20 mouse cellular contexts compared by ENCODE assay signal in genomic region chr19:42723302-42723701, GRCm38 (mm10). TPM values are rescaled to one million over a fixed set of nuclear protein-coding genes. Genes with fewer than 3 reads are reported as not detected.
DNase-seq lines count a peak whose midpoint lies in the region; ATAC-seq and TF ChIP-seq lines count a peak whose summit lies in the region.
"Had no signal": no experiment of that assay in that cellular context is flagged by ENCODE, and none has a peak within 500 bp of the region (broad histone marks: within the 10 kb centered on the region; RNA-seq: fewer than 3 reads in every experiment).

No protein-coding gene starts in this region.

- TF ChIP-seq EP300 in liver, embryonic 14.5 days (IDR thresholded peaks at IDR 0.05; ENCODE audit: low read depth), result no peak
- TF ChIP-seq EP300 in CH12.LX (IDR thresholded peaks at IDR 0.05; ENCODE audit: low read length), result no peak

- no peak for DNase-seq in kidney, adult 2 months
- DNase-seq in kidney, postnatal 36 days, result no peak
- DNase-seq in liver, embryonic 14.5 days (ENCODE audit: low read depth in 3 of 3, low spot score in 3 of 3), result no peak
- no peak for DNase-seq in CH12.LX (ENCODE audit: extremely low read depth)
- no peak for DNase-seq in limb, embryonic 10.5 days (ENCODE audit: low spot score)
- no peak for DNase-seq in yolk sac, embryonic 10.5 days (ENCODE audit: low spot score)
- DNase-seq in forebrain, embryonic 10.5 days (ENCODE audit: extremely low spot score, low spot score), result no peak
- DNase-seq: cerebellum, adult 18-20 months; gastrocnemius, adult 2 months; heart, adult 11 months; left cerebral cortex, postnatal 4 days; lung, adult 18-20 months; right cerebral cortex, adult 18-20 months; thymus, postnatal 36 days had no signal

- no peak for ATAC-seq in liver, embryonic 14.5 days (ENCODE audit: insufficient read depth)
- no peak for ATAC-seq in liver, embryonic 12.5 days
- ATAC-seq: midbrain, embryonic 13.5 days had no signal

- in situ Hi-C loops in CH12.LX (cut with MboI; ENCODE audit: low pct_ligation_motif_present, low pct_unique_long_range_greater_than_20kb, low sequenced_read_pairs), result no loop called here

- peak; percentile 29 for TF ChIP-seq RAD21 in CH12.LX (IDR thresholded peaks at IDR 0.05; ENCODE audit: low read depth, low read length)

- no peak overlapping the region for H3K4me2 ChIP-seq in liver, embryonic 14.5 days (ENCODE audit: low read depth)
- no peak overlapping the region for H3K4me2 ChIP-seq in liver, embryonic 12.5 days
- no peak overlapping the region for H3K4me2 ChIP-seq in CH12.LX (ENCODE audit: insufficient read depth, low read depth, poor library complexity, severe bottlenecking)
- H3K4me2 ChIP-seq: heart, embryonic 13.5 days; hindbrain, embryonic 15.5 days; midbrain, embryonic 13.5 days; neural tube, embryonic 13.5 days had no signal

- dilution Hi-C loops in CH12.LX (cut with MboI; ENCODE audit: extremely low pct_ligation_motif_present, extremely low pct_unique_long_range_greater_than_20kb, low sequenced_read_pairs), result no loop called here

- H3K79me2 ChIP-seq in CH12.LX (replicated peaks; ENCODE audit: control insufficient read depth, extremely low read depth, insufficient read depth, poor library complexity, severe bottlenecking), result no peaks in the 10 kb centered on the region

- no peaks in the 10 kb centered on the region for H3K36me3 ChIP-seq in kidney, adult 2 months (ENCODE audit: control insufficient read depth, insufficient read depth, low read length)
- H3K36me3 ChIP-seq in liver, embryonic 14.5 days (replicated peaks; ENCODE audit: control insufficient read depth, insufficient read depth, low read depth), result no peaks in the 10 kb centered on the region
- H3K36me3 ChIP-seq in liver, embryonic 12.5 days, result no peaks in the 10 kb centered on the region
- no peaks in the 10 kb centered on the region for H3K36me3 ChIP-seq in CH12.LX (replicated peaks in 1 of 2; ENCODE audit: control insufficient read depth in 1 of 2, insufficient read depth in 1 of 2, low read length in 1 of 2)
- H3K36me3 ChIP-seq in limb, embryonic 10.5 days, result no peaks in the 10 kb centered on the region
- H3K36me3 ChIP-seq in forebrain, embryonic 10.5 days (replicated peaks), result no peaks in the 10 kb centered on the region
- H3K36me3 ChIP-seq: heart, embryonic 13.5 days; hindbrain, embryonic 15.5 days; midbrain, embryonic 13.5 days; neural tube, embryonic 13.5 days had no signal

- no peaks in the 10 kb centered on the region for H3K9me3 ChIP-seq in liver, embryonic 14.5 days (ENCODE audit: control insufficient read depth, low read length)
- H3K9me3 ChIP-seq in liver, embryonic 12.5 days (replicated peaks), result no peaks in the 10 kb centered on the region
- H3K9me3 ChIP-seq in CH12.LX (replicated peaks; ENCODE audit: low read length), result no peaks in the 10 kb centered on the region
- H3K9me3 ChIP-seq in limb, embryonic 10.5 days (replicated peaks), result no peaks in the 10 kb centered on the region
- no peaks in the 10 kb centered on the region for H3K9me3 ChIP-seq in forebrain, embryonic 10.5 days
- H3K9me3 ChIP-seq: heart, embryonic 13.5 days; hindbrain, embryonic 15.5 days; midbrain, embryonic 13.5 days; neural tube, embryonic 13.5 days had no signal

- H3K9ac ChIP-seq in liver, embryonic 14.5 days (replicated peaks), result no peak overlapping the region
- no peak overlapping the region for H3K9ac ChIP-seq in liver, embryonic 12.5 days
- H3K9ac ChIP-seq in CH12.LX (ENCODE audit: insufficient read depth, low read depth), result no peak overlapping the region
- H3K9ac ChIP-seq: heart, embryonic 13.5 days; hindbrain, embryonic 15.5 days; midbrain, embryonic 13.5 days; neural tube, embryonic 13.5 days had no signal

- 0 out of 2 replicates have a peak, but pooled peaks have one; percentile 12 for TF ChIP-seq CTCF in kidney, adult 2 months (conservative IDR thresholded peaks at IDR 0.05; ENCODE audit: insufficient read depth, insufficient read length, low read depth, low read length)
- TF ChIP-seq CTCF in liver, embryonic 14.5 days (IDR thresholded peaks at IDR 0.05; ENCODE audit: low read depth), result peak; percentile 31; the same call in 1 of the 2 replicates
- TF ChIP-seq CTCF in CH12.LX (conservative IDR thresholded peaks at IDR 0.05 in 1 of 2, IDR thresholded peaks at IDR 0.05 in 1 of 2; ENCODE audit: low read depth in 2 of 2, low read length in 2 of 2), result peak in 1 of 2 experiments; percentile 32; a peak in 2 of 4 replicates

- H3K4me3 ChIP-seq in kidney, adult 2 months (ENCODE audit: insufficient read depth, low read depth, low read length), result no peak overlapping the region
- H3K4me3 ChIP-seq in liver, embryonic 14.5 days (ENCODE audit: insufficient read depth in 1 of 2, low read depth in 2 of 2, low read length in 2 of 2), result no peak overlapping the region
- no peak overlapping the region for H3K4me3 ChIP-seq in liver, embryonic 12.5 days
- no peak overlapping the region for H3K4me3 ChIP-seq in CH12.LX (replicated peaks in 1 of 3; ENCODE audit: low read depth in 2 of 3, low read length in 2 of 3, poor library complexity in 1 of 3)
- no peak overlapping the region for H3K4me3 ChIP-seq in limb, embryonic 10.5 days
- no peak overlapping the region for H3K4me3 ChIP-seq in forebrain, embryonic 10.5 days
- H3K4me3 ChIP-seq: gastrocnemius, adult 2 months; heart, embryonic 13.5 days; hindbrain, embryonic 15.5 days; left cerebral cortex, adult 2 months; midbrain, embryonic 13.5 days; neural tube, embryonic 13.5 days had no signal

- no peak overlapping the region for H3K27ac ChIP-seq in kidney, adult 2 months (ENCODE audit: insufficient read depth, low read depth, low read length)
- H3K27ac ChIP-seq in liver, embryonic 14.5 days, result no peak overlapping the region
- H3K27ac ChIP-seq in liver, embryonic 12.5 days, result no peak overlapping the region
- H3K27ac ChIP-seq in CH12.LX (ENCODE audit: insufficient read depth, low read depth), result no peak overlapping the region
- peak overlapping the region; percentile 47 for H3K27ac ChIP-seq in limb, embryonic 10.5 days
- no peak overlapping the region for H3K27ac ChIP-seq in forebrain, embryonic 10.5 days
- H3K27ac ChIP-seq: gastrocnemius, adult 2 months; heart, embryonic 13.5 days; hindbrain, embryonic 15.5 days; left cerebral cortex, adult 2 months; midbrain, embryonic 13.5 days; neural tube, embryonic 13.5 days had no signal

- no peaks in the 10 kb centered on the region for H3K4me1 ChIP-seq in kidney, adult 2 months (ENCODE audit: control insufficient read depth, insufficient read depth, low read length)
- H3K4me1 ChIP-seq in liver, embryonic 14.5 days (replicated peaks; ENCODE audit: control insufficient read depth in 2 of 2, insufficient read depth in 2 of 2, low read length in 1 of 2), result no peaks in the 10 kb centered on the region; a peak in 1 of 4 replicates
- H3K4me1 ChIP-seq in liver, embryonic 12.5 days, result peaks cover 4% of the 10 kb centered on the region; the same call in 1 of the 2 replicates
- H3K4me1 ChIP-seq in CH12.LX (ENCODE audit: control insufficient read depth in 1 of 2, insufficient read depth in 2 of 2), result no peaks in the 10 kb centered on the region; a peak in 1 of 4 replicates
- peaks cover 71% of the 10 kb centered on the region for H3K4me1 ChIP-seq in limb, embryonic 10.5 days
- peaks cover 16% of the 10 kb centered on the region for H3K4me1 ChIP-seq in forebrain, embryonic 10.5 days
- H3K4me1 ChIP-seq: hindbrain, embryonic 15.5 days; midbrain, embryonic 13.5 days had no signal

- 71% methylated on average over 6 of the region's 6 CpGs for WGBS in kidney, adult 2 months
- 55% methylated on average over 6 of the region's 6 CpGs for WGBS in liver, embryonic 14.5 days (ENCODE audit: insufficient replicate concordance)
- WGBS in liver, embryonic 12.5 days (ENCODE audit: insufficient replicate concordance), result 67% methylated on average over 6 of the region's 6 CpGs
- 76% methylated on average over 6 of the region's 6 CpGs for WGBS in limb, embryonic 10.5 days
- 79% methylated on average over 6 of the region's 6 CpGs for WGBS in forebrain, embryonic 10.5 days

- no peaks in the 10 kb centered on the region for H3K27me3 ChIP-seq in kidney, adult 2 months (replicated peaks; ENCODE audit: control insufficient read depth, insufficient read depth, low read length)
- no peaks in the 10 kb centered on the region for H3K27me3 ChIP-seq in liver, embryonic 14.5 days (ENCODE audit: control insufficient read depth, insufficient read depth, low read length)
- no peaks in the 10 kb centered on the region for H3K27me3 ChIP-seq in liver, embryonic 12.5 days (replicated peaks)
- peaks cover 17% of the 10 kb centered on the region for H3K27me3 ChIP-seq in CH12.LX (replicated peaks)
- peaks cover 6% of the 10 kb centered on the region; the same call in 1 of the 2 replicates for H3K27me3 ChIP-seq in limb, embryonic 10.5 days (ENCODE audit: low read depth, poor library complexity, severe bottlenecking)
- peaks cover 28% of the 10 kb centered on the region for H3K27me3 ChIP-seq in forebrain, embryonic 10.5 days (ENCODE audit: poor library complexity, severe bottlenecking)
- H3K27me3 ChIP-seq: heart, embryonic 13.5 days; hindbrain, embryonic 15.5 days; midbrain, embryonic 13.5 days had no signal

- no peak for TF ChIP-seq POLR2A in kidney, adult 2 months (IDR thresholded peaks at IDR 0.05; ENCODE audit: low read depth, low read length)
- no peak for TF ChIP-seq POLR2A in CH12.LX (IDR thresholded peaks at IDR 0.05; ENCODE audit: low read depth, low read length)

RNA-seq across cellular contexts. Expression of gene Pyroxd2, which starts 29.3 kb away (rescaled TPM):
- polyA plus RNA-seq in kidney, adult 2 months (2012; rRNA removed), result 68.9 and 74.1 TPM in 2 replicates
- 2.8 and 3.2 TPM in 2 replicates for polyA plus RNA-seq in liver, embryonic 14.5 days (2012; rRNA removed)
- 1.4 and 2.0 TPM in 2 replicates for polyA plus RNA-seq in liver, embryonic 14.5 days (2014; fragmentation: Nextera tagmentation; extraction: Ambion mirVana)
- polyA plus RNA-seq in liver, embryonic 12.5 days (2016; fragmentation: Nextera tagmentation; extraction: Ambion mirVana), result 1.3 and 1.5 TPM in 2 replicates
- not detected in 2 replicates for total RNA-seq in CH12.LX (2012; rRNA removed)
- total RNA-seq in CH12.LX (2014; rRNA removed), result 0.18 TPM in 1 of 2 replicates, not detected in the other
- polyA plus RNA-seq in CH12.LX (2012; ENCODE audit: insufficient read length, low read depth), result 0.10 TPM in 1 of 2 replicates, not detected in the other
- 0.30 and 0.74 TPM in 2 replicates for polyA plus RNA-seq in limb, embryonic 10.5 days (2016; fragmentation: Nextera tagmentation; extraction: Ambion mirVana)
- polyA plus RNA-seq in forebrain, embryonic 10.5 days (2016; fragmentation: Nextera tagmentation; extraction: Ambion mirVana), result 0.29 and 0.63 TPM in 2 replicates

RNA-seq across cellular contexts. Expression of gene Hps1, which starts 56.5 kb away (rescaled TPM):
- polyA plus RNA-seq in kidney, adult 2 months (2012; rRNA removed), result 20.1 and 23.6 TPM in 2 replicates
- polyA plus RNA-seq in liver, embryonic 14.5 days (2012; rRNA removed), result 6.1 and 6.2 TPM in 2 replicates
- polyA plus RNA-seq in liver, embryonic 14.5 days (2014; fragmentation: Nextera tagmentation; extraction: Ambion mirVana), result 4.6 and 5.1 TPM in 2 replicates
- polyA plus RNA-seq in liver, embryonic 12.5 days (2016; fragmentation: Nextera tagmentation; extraction: Ambion mirVana), result 12.2 and 13.6 TPM in 2 replicates
- total RNA-seq in CH12.LX (2012; rRNA removed), result 21.8 and 29.7 TPM in 2 replicates
- total RNA-seq in CH12.LX (2014; rRNA removed), result 16.0 and 17.7 TPM in 2 replicates
- polyA plus RNA-seq in CH12.LX (2012; ENCODE audit: insufficient read length, low read depth), result 21.4 and 22.6 TPM in 2 replicates
- polyA plus RNA-seq in limb, embryonic 10.5 days (2016; fragmentation: Nextera tagmentation; extraction: Ambion mirVana), result 16.2 and 17.2 TPM in 2 replicates
- polyA plus RNA-seq in forebrain, embryonic 10.5 days (2016; fragmentation: Nextera tagmentation; extraction: Ambion mirVana), result 21.1 and 21.8 TPM in 2 replicates

Comparison
In these comparisons a context has a peak if more than half of its experiments do, and no peak if none do; other contexts are left out.
1. RNA of gene Pyroxd2, which starts 29.3 kb away (polyA plus RNA-seq): 68.9 to 74.1 TPM in kidney, adult 2 months; 1.4 to 3.2 TPM in liver, embryonic 14.5 days, 1.3 to 1.5 TPM in liver, embryonic 12.5 days, 0.30 to 0.74 TPM in limb, embryonic 10.5 days, 0.29 to 0.63 TPM in forebrain, embryonic 10.5 days and 0.10 TPM in CH12.LX; every median in the first group is over 10 times any median in the second.